Mouse (Mus musculus) CH12.LX (cell line): Measurements from ENCODE around the gene Zbtb49. TPM values are rescaled to one million over a fixed set of nuclear protein-coding genes. Genes with fewer than 3 reads are reported as not detected.

Experiments
- DNase-seq: peaks from one replicate; pipeline ENCODE4 v3.0.0-alpha.2; 2013; ENCODE audit errors: extremely low read depth
- H3K27ac ChIP-seq: 2 replicates; pipeline ENCODE4 v1.5.1; 2012; ENCODE audit warnings: low read depth, mild to moderate bottlenecking, control low read depth, moderate library complexity; ENCODE audit not compliant: insufficient read depth
- H3K27me3 ChIP-seq: replicated peaks from 2 replicates; pipeline ENCODE3; 2012; ENCODE audit warnings: inconsistent platforms
- H3K36me3 ChIP-seq, 2 experiments: replicated peaks in 1 of 2; 2 replicates each; pipeline versions ENCODE3 to v1.6.1; 2012; ENCODE audit warnings: inconsistent platforms in 1 of 2, low read length in 1 of 2, mild to moderate bottlenecking in 1 of 2, mixed read lengths in 1 of 2, moderate library complexity in 1 of 2; ENCODE audit not compliant: control insufficient read depth in 1 of 2, insufficient read depth in 1 of 2
- H3K4me1 ChIP-seq, 2 experiments: 2 replicates each; pipeline ENCODE4 v1.6.1; 2012; ENCODE audit warnings: inconsistent platforms in 1 of 2, moderate library complexity in 1 of 2; ENCODE audit not compliant: insufficient read depth in 2 of 2, control insufficient read depth in 1 of 2
- H3K4me2 ChIP-seq: 2 replicates; pipeline ENCODE4 v1.6.1; 2012; ENCODE audit warnings: low read depth, mild to moderate bottlenecking, control low read depth; ENCODE audit not compliant: poor library complexity, insufficient read depth, severe bottlenecking
- H3K4me3 ChIP-seq, 3 experiments: fragments of 150-350 bp in 1 of 3; sonication (generic) in 1 of 3; replicated peaks in 1 of 3; 2 replicates each; pipeline versions ENCODE3 to v1.5.1; 2011 to 2012; ENCODE audit warnings: low read depth in 2 of 3, low read length in 2 of 3, mild to moderate bottlenecking in 2 of 3, moderate library complexity in 2 of 3, control low read depth in 1 of 3, improper control_type of control experiment in 1 of 3, inconsistent platforms in 1 of 3, mixed read lengths in 1 of 3; ENCODE audit not compliant: poor library complexity in 1 of 3
- H3K79me2 ChIP-seq: replicated peaks from 2 replicates; pipeline ENCODE4 v1.6.1; 2012; ENCODE audit warnings: mild to moderate bottlenecking, moderate library complexity; ENCODE audit not compliant: control insufficient read depth, poor library complexity, insufficient read depth, severe bottlenecking; ENCODE audit errors: extremely low read depth
- H3K9ac ChIP-seq: 2 replicates; pipeline ENCODE4 v1.6.1; 2012; ENCODE audit warnings: low read depth, mild to moderate bottlenecking, control low read depth, moderate library complexity; ENCODE audit not compliant: insufficient read depth
- H3K9me3 ChIP-seq: replicated peaks from 2 replicates; pipeline ENCODE3; 2012; ENCODE audit warnings: low read length, inconsistent platforms, mixed read lengths
- CHD1 ChIP-seq: IDR thresholded peaks from 2 replicates; pipeline ENCODE4 v1.6.1; 2012; ENCODE audit warnings: low read depth, low read length, improper control_type of control experiment, inconsistent platforms
- CHD2 ChIP-seq: IDR thresholded peaks from 2 replicates; pipeline ENCODE4 v1.6.1; 2011; ENCODE audit warnings: low read length, improper control_type of control experiment
- ELF1 ChIP-seq: IDR thresholded peaks from 2 replicates; pipeline ENCODE4 v1.6.1; 2014; ENCODE audit warnings: low read depth, mild to moderate bottlenecking, inconsistent platforms, low read length, improper control_type of control experiment
- EP300 ChIP-seq: IDR thresholded peaks from 2 replicates; pipeline ENCODE4 v1.6.1; 2011; ENCODE audit warnings: low read length, improper control_type of control experiment
- HCFC1 ChIP-seq: IDR thresholded peaks from 2 replicates; pipeline ENCODE4 v1.6.1; 2012; ENCODE audit warnings: low read depth, mild to moderate bottlenecking, inconsistent platforms, low read length, improper control_type of control experiment
- JUND ChIP-seq: conservative IDR thresholded peaks from 2 replicates; pipeline ENCODE4 v1.6.1; 2011; ENCODE audit warnings: low read depth, low read length, improper control_type of control experiment
- KAT2A ChIP-seq: IDR thresholded peaks from 2 replicates; pipeline ENCODE4 v1.6.1; 2012; ENCODE audit warnings: low read length, improper control_type of control experiment, inconsistent platforms; ENCODE audit not compliant: insufficient replicate concordance
- MAFK ChIP-seq: IDR thresholded peaks from 2 replicates; pipeline ENCODE4 v1.6.1; 2011; ENCODE audit warnings: low read length, improper control_type of control experiment; ENCODE audit not compliant: insufficient replicate concordance
- MEF2A ChIP-seq: IDR thresholded peaks from 2 replicates; pipeline ENCODE4 v1.6.1; 2014; ENCODE audit warnings: low read depth, mild to moderate bottlenecking, inconsistent platforms, low read length, improper control_type of control experiment, borderline replicate concordance
- NELFE ChIP-seq: IDR thresholded peaks from 2 replicates; pipeline ENCODE4 v1.6.1; 2011; ENCODE audit warnings: low read depth, low read length, improper control_type of control experiment
- NRF1 ChIP-seq: IDR thresholded peaks from 2 replicates; pipeline ENCODE4 v1.6.1; 2014; ENCODE audit warnings: low read depth, mild to moderate bottlenecking, inconsistent platforms, low read length, improper control_type of control experiment, moderate library complexity
- POLR2A ChIP-seq: IDR thresholded peaks from 2 replicates; pipeline ENCODE4 v1.6.1; 2011; ENCODE audit warnings: low read depth, mild to moderate bottlenecking, improper control_type of control experiment, low read length
- SIN3A ChIP-seq: IDR thresholded peaks from 2 replicates; pipeline ENCODE4 v1.6.1; 2012; ENCODE audit warnings: low read length, improper control_type of control experiment, inconsistent platforms
- SMC3 ChIP-seq: IDR thresholded peaks from 2 replicates; pipeline ENCODE4 v1.6.1; 2011; ENCODE audit warnings: low read depth, low read length, improper control_type of control experiment
- ZC3H11A ChIP-seq: IDR thresholded peaks from 2 replicates; pipeline ENCODE4 v1.6.1; 2012; ENCODE audit warnings: low read depth, mild to moderate bottlenecking, inconsistent platforms, low read length, improper control_type of control experiment
- ZKSCAN1 ChIP-seq: IDR thresholded peaks from 2 replicates; pipeline ENCODE4 v1.6.1; 2012; ENCODE audit warnings: low read depth, inconsistent platforms, low read length, improper control_type of control experiment, borderline replicate concordance
- ZNF384 ChIP-seq: IDR thresholded peaks from 2 replicates; pipeline ENCODE4 v1.6.1; 2012; ENCODE audit warnings: low read depth, low read length, improper control_type of control experiment, inconsistent platforms
- dilution Hi-C: fragments of 300-500 bp; cut with MboI; formaldehyde crosslinking; loops from 2 replicates; pipeline ENCODE4 v1.14.3; 2020; ENCODE audit warnings: low sequenced_read_pairs; ENCODE audit not compliant: extremely low pct_unique_long_range_greater_than_20kb, extremely low pct_ligation_motif_present
- in situ Hi-C: fragments of 300-500 bp; cut with MboI; formaldehyde crosslinking; loops from 3 replicates; pipeline ENCODE4 v1.14.3; 2019; ENCODE audit warnings: low sequenced_read_pairs, low pct_ligation_motif_present, low pct_unique_long_range_greater_than_20kb, mixed read lengths
- polyA plus RNA-seq: library from polyadenylated mRNA; unstranded; fragments of >175 nt; gene quantifications from 2 replicates; pipeline ENCODE4 v1.2.1, GENCODE M21; 2012; ENCODE audit warnings: low read depth; ENCODE audit not compliant: insufficient read length
- total RNA-seq, 2 experiments: library from RNA; depleted of rRNA; stranded (reverse); fragments of 300-350 nt in 1 of 2; fragments of >200 nt in 1 of 2; gene quantifications; 2 replicates each; pipeline ENCODE4 v1.2.3; 2012 to 2014

Zbtb49 gene
- total and polyA plus RNA-seq, 3 experiments = 4.7 to 8.2 (median 4.9) TPM

GRCm38 (mm10) chr5:38190907-38191306 is 29.4 kb downstream of the Zbtb49 start:
- no peaks in the 10 kb centered on the region for H3K36me3 ChIP-seq
- TF ChIP-seq CHD1 (no peak), ZC3H11A (no peak), ELF1 (no peak), ZNF384 (no peak), SMC3 (no peak), MEF2A (no peak), KAT2A (no peak), MAFK (no peak), HCFC1 (no peak), NELFE (no peak)
- in situ Hi-C loops (no loop called here), dilution Hi-C loops (no loop called here)
- peaks cover 11% of the 10 kb centered on the region for H3K9me3 ChIP-seq
- H3K4me1 ChIP-seq = no peaks in the 10 kb centered on the region
- H3K27me3 ChIP-seq = peaks cover 58% of the 10 kb centered on the region
- H3K79me2 ChIP-seq = no peaks in the 10 kb centered on the region
- no peak overlapping the region for H3K4me2 ChIP-seq
- DNase-seq = no peak
- no peak overlapping the region for H3K4me3 ChIP-seq
- no peak overlapping the region for H3K27ac ChIP-seq
- no peak overlapping the region for H3K9ac ChIP-seq

GRCm38 (mm10) chr5:38187006-38187405 is 33.3 kb downstream of the Zbtb49 start:
- Histone ChIP-seq H3K79me2 (no peaks in the 10 kb centered on the region), H3K4me3 (no peak overlapping the region), H3K4me1 (no peaks in the 10 kb centered on the region), H3K27ac (no peak overlapping the region), H3K9me3 (peaks cover 11% of the 10 kb centered on the region), H3K4me2 (no peak overlapping the region), H3K36me3 (no peaks in the 10 kb centered on the region), H3K27me3 (peaks cover 48% of the 10 kb centered on the region), H3K9ac (no peak overlapping the region)
- DNase-seq = no peak
- in situ Hi-C loops (no loop called here), dilution Hi-C loops (no loop called here)
- TF ChIP-seq POLR2A (no peak), NRF1 (no peak), SIN3A (no peak), HCFC1 (no peak), JUND (no peak), ZC3H11A (no peak), ZKSCAN1 (no peak), CHD2 (no peak), EP300 (no peak)
